Mouse (Mus musculus) layer of hippocampus, adult 18-20 months (tissue): Measurements from ENCODE around the gene Mr1. TPM values are rescaled to one million over a fixed set of nuclear protein-coding genes. Genes with fewer than 3 reads are reported as not detected.

ENCODE experiments used
- DNase-seq, 2 experiments: peaks; one replicate each; pipeline ENCODE4 v3.0.0; 2022; ENCODE audit warnings: low spot score in 2 of 2
- total RNA-seq, 2 experiments: library from RNA; stranded (reverse); gene quantifications; 2 replicates each; pipeline ENCODE4 v1.2.3; 2021

The Mr1 gene
- total RNA-seq, 2 experiments from 2014 or later = 3.8 to 4.1 TPM

- DNase-seq = no peak
Measured at GRCm38 (mm10) chr1:155134866-155135265, 11.7 kb downstream of the Mr1 start.

GRCm38 (mm10) chr1:155127429-155127934 is 19.1 kb downstream of the Mr1 start:
- no peak for DNase-seq

GRCm38 (mm10) chr1:155126716-155127115 is 19.9 kb downstream of the Mr1 start:
- DNase-seq = no peak

- no peak for DNase-seq
Measured at GRCm38 (mm10) chr1:155124397-155124796, 22.2 kb downstream of the Mr1 start.

GRCm38 (mm10) chr1:155121977-155122939 is 24.4 kb downstream of the Mr1 start:
- DNase-seq = peak in 1 of 2 experiments; percentile 41

- DNase-seq = no peak
Measured at GRCm38 (mm10) chr1:155119719-155120118, 26.9 kb downstream of the Mr1 start.

- no peak for DNase-seq
Measured at GRCm38 (mm10) chr1:155113946-155114345, 32.7 kb downstream of the Mr1 start.

GRCm38 (mm10) chr1:155112875-155113274 is 33.7 kb downstream of the Mr1 start:
- no peak for DNase-seq

- DNase-seq = no peak
Measured at GRCm38 (mm10) chr1:155112118-155112517, 34.5 kb downstream of the Mr1 start.

- DNase-seq = no peak
Measured at GRCm38 (mm10) chr1:155111491-155111890, 35.1 kb downstream of the Mr1 start.

GRCm38 (mm10) chr1:155109387-155110350 is 36.9 kb downstream of the Mr1 start:
- DNase-seq = no peak

- no peak for DNase-seq
Measured at GRCm38 (mm10) chr1:155108412-155108811, 38.2 kb downstream of the Mr1 start.

- DNase-seq = no peak
Measured at GRCm38 (mm10) chr1:155107843-155108242, 38.8 kb downstream of the Mr1 start.

- DNase-seq = no peak
Measured at GRCm38 (mm10) chr1:155106310-155106709, 40.3 kb downstream of the Mr1 start.

- DNase-seq = no peak
Measured at GRCm38 (mm10) chr1:155103991-155104390, 42.6 kb downstream of the Mr1 start.

- no peak for DNase-seq
Measured at GRCm38 (mm10) chr1:155102631-155103030, 44.0 kb downstream of the Mr1 start.

- peak; percentile 94 to 98 for DNase-seq
Measured at GRCm38 (mm10) chr1:155099280-155099848, 47.2 kb downstream of the Mr1 start, which contains the start of gene Ier5. Gene Ier5, minus strand, starts transcription at chr1:155099636.

- peak in 1 of 2 experiments; percentile 52 for DNase-seq
Measured at GRCm38 (mm10) chr1:155098486-155099279, 47.9 kb downstream of the Mr1 start.

GRCm38 (mm10) chr1:155097931-155098485 is 48.6 kb downstream of the Mr1 start:
- no peak for DNase-seq

- DNase-seq = no peak
Measured at GRCm38 (mm10) chr1:155097354-155097753, 49.3 kb downstream of the Mr1 start.
